Mouse (Mus musculus) E14TG2a.4 (cell line): Measurements from ENCODE around the gene Arl5a.
A peak's percentile ranks its signal among the peaks of the same experiment; 100 is the strongest.

ENCODE experiments used
- H3K27me3 ChIP-seq: 2 replicates; pipeline ENCODE4 v1.6.1; 2014; ENCODE audit warnings: low read length, control low read depth; ENCODE audit not compliant: insufficient read depth
- H3K36me3 ChIP-seq: 2 replicates; pipeline ENCODE4 v1.6.1; 2014; ENCODE audit warnings: low read length, control low read depth; ENCODE audit not compliant: insufficient read depth
- H3K4me1 ChIP-seq: replicated peaks from 2 replicates; pipeline ENCODE4 v1.6.1; 2014; ENCODE audit warnings: low read depth, low read length, control low read depth
- H3K4me3 ChIP-seq: replicated peaks from 2 replicates; pipeline ENCODE4 v1.5.1; 2014; ENCODE audit warnings: mild to moderate bottlenecking, low read length
- H3K9me3 ChIP-seq: 2 replicates; pipeline ENCODE4 v1.6.1; 2014; ENCODE audit warnings: low read length, control low read depth
- CTCF ChIP-seq: conservative IDR thresholded peaks from 2 replicates; pipeline ENCODE4 v1.5.1; 2014; ENCODE audit warnings: low read length
- NANOG ChIP-seq: IDR thresholded peaks from 2 replicates; pipeline ENCODE4 v1.6.1; 2014; ENCODE audit warnings: borderline replicate concordance, low read length, mixed read lengths
- POU5F1 ChIP-seq: IDR thresholded peaks from 2 replicates; pipeline ENCODE4 v1.6.1; 2014; ENCODE audit warnings: low read length, borderline replicate concordance

The Arl5a gene

GRCm38 (mm10) chr2:52378848-52379261, 45.8 kb downstream of the Arl5a start:
- H3K9me3 ChIP-seq = no peaks in the 10 kb centered on the region
- TF ChIP-seq POU5F1 (no peak), CTCF (no peak), NANOG (no peak)
- peak overlapping the region; percentile 72 for H3K4me3 ChIP-seq
- peaks cover 39% of the 10 kb centered on the region for H3K4me1 ChIP-seq
- no peaks in the 10 kb centered on the region for H3K27me3 ChIP-seq
- H3K36me3 ChIP-seq = no peaks in the 10 kb centered on the region

GRCm38 (mm10) chr2:52378448-52378804, 46.3 kb downstream of the Arl5a start, which contains the start of gene Neb:
Gene Neb, minus strand, starts transcription at chr2:52378474.
- no peaks in the 10 kb centered on the region for H3K27me3 ChIP-seq
- H3K4me3 ChIP-seq = peak within 1 kb of the TSS; percentile 72

GRCm38 (mm10) chr2:52377706-52378447, 46.8 kb downstream of the Arl5a start:
- H3K9me3 ChIP-seq = no peaks in the 10 kb centered on the region

More at GRCm38 (mm10) chr2:52378448-52378804, 46.3 kb downstream of the Arl5a start, which contains the start of gene Neb:
- H3K9me3 ChIP-seq = no peaks in the 10 kb centered on the region
- no peaks in the 10 kb centered on the region for H3K36me3 ChIP-seq
- TF ChIP-seq CTCF (no peak), NANOG (no peak)
- peaks cover 42% of the 10 kb centered on the region for H3K4me1 ChIP-seq

GRCm38 (mm10) chr2:52374706-52375105, 50.0 kb downstream of the Arl5a start:
- Histone ChIP-seq H3K27me3 (no peaks in the 10 kb centered on the region), H3K4me1 (peaks cover 43% of the 10 kb centered on the region), H3K4me3 (no peak overlapping the region), H3K36me3 (no peaks in the 10 kb centered on the region), H3K9me3 (no peaks in the 10 kb centered on the region)
- TF ChIP-seq NANOG (no peak), CTCF (no peak), POU5F1 (no peak)

More at GRCm38 (mm10) chr2:52377706-52378447, 46.8 kb downstream of the Arl5a start:
- no peak for TF ChIP-seq POU5F1
- no peak for TF ChIP-seq CTCF
- no peak for TF ChIP-seq NANOG
- H3K36me3 ChIP-seq = no peaks in the 10 kb centered on the region
- peaks cover 48% of the 10 kb centered on the region for H3K4me1 ChIP-seq
- no peaks in the 10 kb centered on the region for H3K27me3 ChIP-seq
- peak overlapping the region; percentile 72 for H3K4me3 ChIP-seq

- H3K4me1 ChIP-seq = peaks cover 23% of the 10 kb centered on the region
- H3K4me3 ChIP-seq = no peak overlapping the region
- no peaks in the 10 kb centered on the region for H3K27me3 ChIP-seq
- H3K36me3 ChIP-seq = no peaks in the 10 kb centered on the region
- TF ChIP-seq NANOG (no peak), POU5F1 (no peak), CTCF (no peak)
- no peaks in the 10 kb centered on the region for H3K9me3 ChIP-seq
Observed at GRCm38 (mm10) chr2:52372480-52372879, 52.2 kb downstream of the Arl5a start.

GRCm38 (mm10) chr2:52372080-52372479, 52.6 kb downstream of the Arl5a start:
- Histone ChIP-seq H3K9me3 (no peaks in the 10 kb centered on the region), H3K36me3 (no peaks in the 10 kb centered on the region), H3K4me3 (no peak overlapping the region), H3K27me3 (no peaks in the 10 kb centered on the region), H3K4me1 (peaks cover 22% of the 10 kb centered on the region)
- TF ChIP-seq CTCF (no peak), POU5F1 (no peak), NANOG (no peak)

GRCm38 (mm10) chr2:52371066-52371465, 53.6 kb downstream of the Arl5a start:
- H3K27me3 ChIP-seq = no peaks in the 10 kb centered on the region
- H3K36me3 ChIP-seq = no peaks in the 10 kb centered on the region
- TF ChIP-seq POU5F1 (no peak), NANOG (no peak), CTCF (no peak)
- no peaks in the 10 kb centered on the region for H3K9me3 ChIP-seq
- no peak overlapping the region for H3K4me3 ChIP-seq
- peaks cover 25% of the 10 kb centered on the region for H3K4me1 ChIP-seq

GRCm38 (mm10) chr2:52369622-52370021, 55.1 kb downstream of the Arl5a start:
- H3K4me3 ChIP-seq = no peak overlapping the region
- TF ChIP-seq CTCF (no peak), POU5F1 (no peak), NANOG (no peak)

GRCm38 (mm10) chr2:52367665-52368064, 57.0 kb downstream of the Arl5a start:
- no peak for TF ChIP-seq POU5F1

More at GRCm38 (mm10) chr2:52369622-52370021, 55.1 kb downstream of the Arl5a start:
- no peaks in the 10 kb centered on the region for H3K27me3 ChIP-seq
- no peaks in the 10 kb centered on the region for H3K36me3 ChIP-seq
- peaks cover 19% of the 10 kb centered on the region for H3K4me1 ChIP-seq
- no peaks in the 10 kb centered on the region for H3K9me3 ChIP-seq

More at GRCm38 (mm10) chr2:52367665-52368064, 57.0 kb downstream of the Arl5a start:
- no peak overlapping the region for H3K4me3 ChIP-seq
- no peaks in the 10 kb centered on the region for H3K9me3 ChIP-seq
- H3K4me1 ChIP-seq = 0 out of 2 replicates have a peak, but pooled peaks cover 3% of the 10 kb centered on the region
- no peaks in the 10 kb centered on the region for H3K36me3 ChIP-seq
- H3K27me3 ChIP-seq = no peaks in the 10 kb centered on the region
